Mouse (Mus musculus) MEL (cell line): ENCODE results near the gene Dot1l. TPM values are rescaled to one million over a fixed set of nuclear protein-coding genes. Genes with fewer than 3 reads are reported as not detected.

ENCODE experiments used
- DNase-seq: peaks from one replicate; pipeline ENCODE4 v3.0.0; 2011; ENCODE audit warnings: low read depth, low spot score
- H3K27ac ChIP-seq: 2 replicates; pipeline ENCODE4 v1.5.1; 2012; ENCODE audit warnings: low read depth, mild to moderate bottlenecking, control low read depth, low read length, moderate library complexity; ENCODE audit not compliant: control insufficient read depth
- H3K27me3 ChIP-seq, 2 experiments: fragments of 150-350 bp in 1 of 2; sonication (generic) in 1 of 2; 2 replicates each; pipeline ENCODE4 v1.6.1; 2012; ENCODE audit warnings: low read length in 2 of 2, mild to moderate bottlenecking in 2 of 2, improper control_type of control experiment in 1 of 2, moderate library complexity in 1 of 2; ENCODE audit not compliant: insufficient read depth in 2 of 2, control insufficient read depth in 1 of 2
- H3K36me3 ChIP-seq, 2 experiments: 2 replicates each; pipeline ENCODE4 v1.6.1; 2012 to 2014; ENCODE audit warnings: low read length in 2 of 2, improper control_type of control experiment in 1 of 2, inconsistent platforms in 1 of 2, mild to moderate bottlenecking in 1 of 2; ENCODE audit not compliant: insufficient read depth in 2 of 2, control insufficient read depth in 1 of 2
- H3K4me1 ChIP-seq, 2 experiments: fragments of 150-350 bp in 1 of 2; sonication (generic) in 1 of 2; 2 replicates each; pipeline ENCODE4 v1.6.1; 2012; ENCODE audit warnings: low read length in 2 of 2, improper control_type of control experiment in 1 of 2, mild to moderate bottlenecking in 1 of 2; ENCODE audit not compliant: insufficient read depth in 2 of 2, control insufficient read depth in 1 of 2
- H3K4me3 ChIP-seq, 2 experiments: fragments of 150-350 bp in 1 of 2; sonication (generic) in 1 of 2; 2 replicates each; pipeline ENCODE4 v1.5.1; 2012; ENCODE audit warnings: low read depth in 2 of 2, low read length in 2 of 2, mild to moderate bottlenecking in 2 of 2, moderate library complexity in 2 of 2, control low read depth in 1 of 2, improper control_type of control experiment in 1 of 2; ENCODE audit not compliant: control insufficient read depth in 1 of 2, insufficient read depth in 1 of 2
- H3K79me2 ChIP-seq: 2 replicates; pipeline ENCODE4 v1.6.1; 2012; ENCODE audit warnings: mild to moderate bottlenecking, low read length, moderate library complexity; ENCODE audit not compliant: control insufficient read depth, poor library complexity, insufficient read depth
- H3K9ac ChIP-seq: 2 replicates; pipeline ENCODE4 v1.6.1; 2012; ENCODE audit warnings: low read depth, mild to moderate bottlenecking, control low read depth, low read length, moderate library complexity; ENCODE audit not compliant: control insufficient read depth, poor library complexity, severe bottlenecking
- H3K9me3 ChIP-seq: fragments of 150-350 bp; sonication (generic); replicated peaks from 2 replicates; pipeline ENCODE4 v1.6.1; 2012; ENCODE audit warnings: mild to moderate bottlenecking, low read length, improper control_type of control experiment, moderate library complexity; ENCODE audit not compliant: insufficient read depth
- BHLHE40 ChIP-seq: IDR thresholded peaks from 2 replicates; pipeline ENCODE4 v1.6.1; 2012; ENCODE audit warnings: low read depth, mild to moderate bottlenecking, inconsistent platforms, low read length, improper control_type of control experiment, borderline replicate concordance
- CHD2 ChIP-seq: IDR thresholded peaks from 2 replicates; pipeline ENCODE4 v1.6.1; 2011; ENCODE audit warnings: low read length, improper control_type of control experiment
- CTCF ChIP-seq, 3 experiments: IDR thresholded peaks in 2 of 3; conservative IDR thresholded peaks in 1 of 3; 2 replicates each; pipeline ENCODE4 v1.5.1; 2011 to 2012; ENCODE audit warnings: low read length in 3 of 3, low read depth in 2 of 3, mild to moderate bottlenecking in 2 of 3, improper control_type of control experiment in 1 of 3, inconsistent platforms in 1 of 3, mixed read lengths in 1 of 3, moderate library complexity in 1 of 3; ENCODE audit not compliant: control insufficient read depth in 1 of 3, insufficient read depth in 1 of 3, poor library complexity in 1 of 3, severe bottlenecking in 1 of 3
- E2F4 ChIP-seq: IDR thresholded peaks from 2 replicates; pipeline ENCODE4 v1.6.1; 2011; ENCODE audit warnings: low read depth, low read length, improper control_type of control experiment, borderline replicate concordance
- ELF1 ChIP-seq: IDR thresholded peaks from 2 replicates; pipeline ENCODE4 v1.6.1; 2014; ENCODE audit warnings: low read depth, mild to moderate bottlenecking, inconsistent platforms, low read length, improper control_type of control experiment, moderate library complexity
- ETS1 ChIP-seq: IDR thresholded peaks from 2 replicates; pipeline ENCODE4 v1.6.1; 2012; ENCODE audit warnings: low read depth, mild to moderate bottlenecking, inconsistent platforms, low read length, improper control_type of control experiment, moderate library complexity
- GABPA ChIP-seq: IDR thresholded peaks from 2 replicates; pipeline ENCODE4 v1.6.1; 2012; ENCODE audit warnings: low read depth, mild to moderate bottlenecking, inconsistent platforms, low read length, improper control_type of control experiment, moderate library complexity
- GATA1 ChIP-seq: IDR thresholded peaks from 2 replicates; pipeline ENCODE4 v1.6.1; 2011; ENCODE audit warnings: low read depth, low read length, improper control_type of control experiment
- HCFC1 ChIP-seq: IDR thresholded peaks from 2 replicates; pipeline ENCODE4 v1.6.1; 2012; ENCODE audit warnings: low read depth, mild to moderate bottlenecking, inconsistent platforms, low read length, improper control_type of control experiment, moderate library complexity
- JUND ChIP-seq: IDR thresholded peaks from 2 replicates; pipeline ENCODE4 v1.6.1; 2011; ENCODE audit warnings: low read depth, mild to moderate bottlenecking, improper control_type of control experiment, low read length
- KAT2A ChIP-seq: conservative IDR thresholded peaks from 2 replicates; pipeline ENCODE4 v1.6.1; 2012; ENCODE audit warnings: low read depth, low read length, improper control_type of control experiment, inconsistent platforms
- MAFK ChIP-seq: IDR thresholded peaks from 2 replicates; pipeline ENCODE4 v1.6.1; 2011; ENCODE audit warnings: low read depth, mild to moderate bottlenecking, low read length, improper control_type of control experiment, borderline replicate concordance
- MAX ChIP-seq: IDR thresholded peaks from 2 replicates; pipeline ENCODE4 v1.6.1; 2011; ENCODE audit warnings: low read length, improper control_type of control experiment
- MAZ ChIP-seq: IDR thresholded peaks from 2 replicates; pipeline ENCODE4 v1.6.1; 2012; ENCODE audit warnings: low read depth, mild to moderate bottlenecking, inconsistent platforms, low read length, improper control_type of control experiment
- MEF2A ChIP-seq: IDR thresholded peaks from 2 replicates; pipeline ENCODE4 v1.6.1; 2014; ENCODE audit warnings: low read depth, mild to moderate bottlenecking, inconsistent platforms, low read length, improper control_type of control experiment; ENCODE audit not compliant: poor library complexity, insufficient replicate concordance, severe bottlenecking; ENCODE audit errors: extremely low read depth
- MXI1 ChIP-seq: IDR thresholded peaks from 2 replicates; pipeline ENCODE4 v1.6.1; 2011; ENCODE audit warnings: mild to moderate bottlenecking, low read depth, low read length, improper control_type of control experiment
- MYB ChIP-seq: IDR thresholded peaks from 2 replicates; pipeline ENCODE4 v1.6.1; 2011; ENCODE audit warnings: mild to moderate bottlenecking, low read depth, low read length, improper control_type of control experiment
- MYC ChIP-seq: IDR thresholded peaks from 2 replicates; pipeline ENCODE4 v1.6.1; 2011; ENCODE audit warnings: low read depth, mild to moderate bottlenecking, low read length, improper control_type of control experiment, moderate library complexity
- NELFE ChIP-seq: IDR thresholded peaks from 2 replicates; pipeline ENCODE4 v1.6.1; 2011; ENCODE audit warnings: low read depth, low read length, improper control_type of control experiment
- NRF1 ChIP-seq: IDR thresholded peaks from 2 replicates; pipeline ENCODE4 v1.6.1; 2014; ENCODE audit warnings: low read depth, mild to moderate bottlenecking, inconsistent platforms, low read length, improper control_type of control experiment, moderate library complexity; ENCODE audit not compliant: poor library complexity, insufficient read depth, severe bottlenecking
- POLR2A ChIP-seq, 2 experiments: IDR thresholded peaks; 2 replicates each; pipeline ENCODE4 v1.6.1; 2011 to 2012; ENCODE audit warnings: low read length in 2 of 2, mild to moderate bottlenecking in 2 of 2, control low read depth in 1 of 2, improper control_type of control experiment in 1 of 2, low read depth in 1 of 2, moderate library complexity in 1 of 2; ENCODE audit not compliant: control insufficient read depth in 1 of 2, insufficient read depth in 1 of 2, poor library complexity in 1 of 2
- POLR2AphosphoS2 ChIP-seq: IDR thresholded peaks from 2 replicates; pipeline ENCODE4 v1.6.1; 2011; ENCODE audit warnings: low read length, improper control_type of control experiment
- POLR2AphosphoS5 ChIP-seq: IDR thresholded peaks from 2 replicates; pipeline ENCODE4 v1.6.1; 2012; ENCODE audit warnings: low read depth, borderline replicate concordance, mild to moderate bottlenecking, inconsistent platforms, low read length, moderate library complexity, mixed read lengths
- RAD21 ChIP-seq: IDR thresholded peaks from 2 replicates; pipeline ENCODE4 v1.6.1; 2011; ENCODE audit warnings: mild to moderate bottlenecking, low read depth, low read length, improper control_type of control experiment
- RCOR1 ChIP-seq: IDR thresholded peaks from 2 replicates; pipeline ENCODE4 v1.6.1; 2012; ENCODE audit warnings: low read depth, mild to moderate bottlenecking, inconsistent platforms, low read length, improper control_type of control experiment
- SMC3 ChIP-seq: IDR thresholded peaks from 2 replicates; pipeline ENCODE4 v1.6.1; 2011; ENCODE audit warnings: low read depth, low read length, improper control_type of control experiment
- TAL1 ChIP-seq: IDR thresholded peaks from 2 replicates; pipeline ENCODE4 v1.6.1; 2012; ENCODE audit warnings: mild to moderate bottlenecking, inconsistent platforms, low read length, moderate library complexity, mixed read lengths
- TCF12 ChIP-seq: IDR thresholded peaks from 2 replicates; pipeline ENCODE4 v1.6.1; 2014; ENCODE audit warnings: low read depth, mild to moderate bottlenecking, inconsistent platforms, low read length, improper control_type of control experiment, moderate library complexity
- UBTF ChIP-seq: IDR thresholded peaks from 2 replicates; pipeline ENCODE4 v1.6.1; 2012; ENCODE audit warnings: low read depth, mild to moderate bottlenecking, inconsistent platforms, low read length, improper control_type of control experiment, moderate library complexity, borderline replicate concordance; ENCODE audit not compliant: insufficient read depth
- USF1 ChIP-seq: IDR thresholded peaks from 2 replicates; pipeline ENCODE4 v1.6.1; 2014; ENCODE audit warnings: low read depth, mild to moderate bottlenecking, inconsistent platforms, low read length, improper control_type of control experiment, moderate library complexity
- USF2 ChIP-seq, 2 experiments: IDR thresholded peaks; 2 replicates each; pipeline ENCODE4 v1.6.1; 2011 to 2012; ENCODE audit warnings: improper control_type of control experiment in 2 of 2, low read length in 2 of 2, borderline replicate concordance in 1 of 2, inconsistent platforms in 1 of 2, low read depth in 1 of 2, mild to moderate bottlenecking in 1 of 2; ENCODE audit not compliant: insufficient read depth in 1 of 2
- ZC3H11A ChIP-seq: IDR thresholded peaks from 2 replicates; pipeline ENCODE4 v1.6.1; 2012; ENCODE audit warnings: low read depth, mild to moderate bottlenecking, inconsistent platforms, low read length, improper control_type of control experiment
- ZKSCAN1 ChIP-seq: IDR thresholded peaks from 2 replicates; pipeline ENCODE4 v1.6.1; 2012; ENCODE audit warnings: low read depth, mild to moderate bottlenecking, inconsistent platforms, low read length, improper control_type of control experiment, moderate library complexity
- ZMIZ1 ChIP-seq: IDR thresholded peaks from 2 replicates; pipeline ENCODE4 v1.6.1; 2012; ENCODE audit warnings: low read depth, mild to moderate bottlenecking, inconsistent platforms, low read length, improper control_type of control experiment, moderate library complexity
- ZNF384 ChIP-seq: IDR thresholded peaks from 2 replicates; pipeline ENCODE4 v1.6.1; 2012; ENCODE audit warnings: low read depth, mild to moderate bottlenecking, inconsistent platforms, low read length, improper control_type of control experiment
- polyA plus RNA-seq, 2 experiments: library from polyadenylated mRNA; stranded (reverse) in 1 of 2; unstranded in 1 of 2; fragments of >175 nt in 1 of 2; fragments of >200 nt in 1 of 2; gene quantifications; 2 replicates each; pipeline versions ENCODE4 v1.2.1 to v1.2.4; 2012; ENCODE audit warnings: low replicate concordance in 2 of 2, low read depth in 1 of 2; ENCODE audit not compliant: insufficient read length in 2 of 2, insufficient read depth in 1 of 2, missing spikeins in 1 of 2
- total RNA-seq: library from RNA; depleted of rRNA; stranded (reverse); fragments of 300-350 nt; gene quantifications from 2 replicates; pipeline ENCODE4 v1.2.3, GENCODE M21; 2012; rRNA removed

Dot1l gene
- total RNA-seq (14.7 and 15.0 TPM in 2 replicates), polyA plus RNA-seq (10 to 100 TPM in 1 of 2 experiments, not detected in 1; 70.6 TPM)

GRCm38 (mm10) chr10:80754594-80755290 is at the start of gene Dot1l:
Dot1l (plus strand) TSS chr10:80755206.
- peak within 1 kb of the TSS; percentile 91 to 98 for H3K4me3 ChIP-seq
- DNase-seq = peak; percentile 98
- peak within 1 kb of the TSS; percentile 99 for H3K9ac ChIP-seq
- peaks cover 47% of the 10 kb centered on the region for H3K79me2 ChIP-seq
- peaks cover 8 to 46% of the 10 kb centered on the region in 2 experiments for H3K4me1 ChIP-seq
- no peaks in the 10 kb centered on the region for H3K27me3 ChIP-seq
- H3K36me3 ChIP-seq = peaks cover 0 to 16% of the 10 kb centered on the region in 2 experiments; a peak in 2 of 4 replicates
- peak within 1 kb of the TSS; percentile 65 for H3K27ac ChIP-seq
- no peaks in the 10 kb centered on the region for H3K9me3 ChIP-seq
- TF ChIP-seq NELFE (peak; percentile 87), ZMIZ1 (0 out of 2 replicates have a peak, but pooled peaks have one; percentile 42), MAX (0 out of 2 replicates have a peak, but pooled peaks have one; percentile 27), ELF1 (peak; percentile 91), MYC (peak; percentile 78; the same call in 1 of the 2 replicates), MAFK (no peak), ZNF384 (0 out of 2 replicates have a peak, but pooled peaks have one; percentile 57), UBTF (no peak), POLR2A (IDR thresholded peaks at IDR 0.05; ENCODE audit: control insufficient read depth in 1 of 2, insufficient read depth in 1 of 2, low read depth in 1 of 2, low read length in 2 of 2, poor library complexity in 1 of 2) (peak in 1 of 2 experiments; percentile 80; a peak in 3 of 4 replicates), CTCF (IDR thresholded peaks at IDR 0.05 in 2 of 3, conservative IDR thresholded peaks at IDR 0.05 in 1 of 3; ENCODE audit: control insufficient read depth in 1 of 3, insufficient read depth in 1 of 3, low read depth in 2 of 3, low read length in 3 of 3, poor library complexity in 1 of 3, severe bottlenecking in 1 of 3) (no peak), NRF1 (peak; percentile 76), MXI1 (no peak; the same call in 1 of the 2 replicates), ZC3H11A (no peak), POLR2AphosphoS5 (no peak), E2F4 (no peak), BHLHE40 (no peak), GATA1 (no peak), CHD2 (no peak), RAD21 (no peak), RCOR1 (0 out of 2 replicates have a peak, but pooled peaks have one; percentile 29), KAT2A (no peak; the same call in 1 of the 2 replicates), ETS1 (peak; percentile 47; the same call in 1 of the 2 replicates), USF2 (IDR thresholded peaks at IDR 0.05; ENCODE audit: borderline replicate concordance in 1 of 2, insufficient read depth in 1 of 2, low read depth in 1 of 2, low read length in 2 of 2) (no peak), USF1 (no peak), GABPA (no peak), TCF12 (peak; percentile 56), MEF2A (no peak), MYB (no peak), POLR2AphosphoS2 (peak; percentile 34; the same call in 1 of the 2 replicates), TAL1 (no peak), ZKSCAN1 (no peak), SMC3 (no peak), JUND (no peak), MAZ (peak; percentile 79; the same call in 1 of the 2 replicates), HCFC1 (peak; percentile 80)
